Mouse (Mus musculus) adipocyte (in vitro differentiated cells): Measurements from ENCODE around the gene Colgalt1.

Experiments
- DNase-seq: peaks from one replicate; pipeline ENCODE4 v3.0.0-alpha.2; 2016; ENCODE audit warnings: low spot score

Colgalt1 gene

DNA sequence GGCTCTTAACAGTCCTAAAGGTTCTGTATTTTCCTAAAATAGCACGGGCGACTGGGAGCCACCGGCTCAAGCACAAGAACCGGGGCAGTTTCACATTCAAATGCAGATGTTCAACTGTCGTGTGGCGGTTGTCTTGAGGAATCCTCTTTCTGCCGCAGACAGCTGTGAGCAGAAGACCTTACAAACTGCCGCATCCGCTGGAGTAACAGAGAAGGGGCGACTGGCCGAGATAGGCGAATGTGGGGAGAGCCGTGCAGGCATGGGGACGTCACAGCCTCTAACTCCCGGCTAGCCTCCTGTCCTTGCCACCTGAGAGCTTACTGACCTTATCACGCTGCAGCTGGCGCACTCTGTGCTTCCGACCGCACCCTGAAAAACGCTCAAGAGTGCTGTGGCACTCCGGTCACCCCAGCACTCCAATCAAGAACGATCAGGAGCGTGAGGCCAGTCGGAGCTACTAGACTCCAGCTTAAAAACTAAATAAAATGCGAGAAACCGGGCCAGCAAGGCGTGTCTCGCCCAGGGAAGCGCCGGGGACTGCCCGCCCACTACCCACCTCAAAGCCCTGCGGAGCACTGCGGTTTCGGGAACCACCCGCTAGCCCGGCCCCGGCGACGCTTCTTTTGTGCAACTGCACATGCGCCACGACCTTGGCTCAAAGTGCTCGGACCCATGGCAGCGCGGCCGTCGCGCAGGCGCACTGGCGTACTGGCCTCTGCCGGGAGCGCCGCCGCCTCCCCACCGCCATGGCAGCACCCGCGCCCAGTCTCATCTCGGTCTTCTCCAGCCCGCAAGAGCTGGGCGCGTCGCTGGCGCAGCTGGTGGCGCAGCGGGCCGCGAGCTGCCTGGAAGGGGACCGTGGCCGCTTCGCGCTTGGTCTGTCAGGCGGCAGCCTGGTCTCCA lies 19.1 kb upstream of the Colgalt1 start, which contains the start of gene Pgls:
Gene Pgls (plus strand): TSS at position 706 of the 903 bp plus-strand sequence.
- DNase-seq: peak; percentile 96

DNA sequence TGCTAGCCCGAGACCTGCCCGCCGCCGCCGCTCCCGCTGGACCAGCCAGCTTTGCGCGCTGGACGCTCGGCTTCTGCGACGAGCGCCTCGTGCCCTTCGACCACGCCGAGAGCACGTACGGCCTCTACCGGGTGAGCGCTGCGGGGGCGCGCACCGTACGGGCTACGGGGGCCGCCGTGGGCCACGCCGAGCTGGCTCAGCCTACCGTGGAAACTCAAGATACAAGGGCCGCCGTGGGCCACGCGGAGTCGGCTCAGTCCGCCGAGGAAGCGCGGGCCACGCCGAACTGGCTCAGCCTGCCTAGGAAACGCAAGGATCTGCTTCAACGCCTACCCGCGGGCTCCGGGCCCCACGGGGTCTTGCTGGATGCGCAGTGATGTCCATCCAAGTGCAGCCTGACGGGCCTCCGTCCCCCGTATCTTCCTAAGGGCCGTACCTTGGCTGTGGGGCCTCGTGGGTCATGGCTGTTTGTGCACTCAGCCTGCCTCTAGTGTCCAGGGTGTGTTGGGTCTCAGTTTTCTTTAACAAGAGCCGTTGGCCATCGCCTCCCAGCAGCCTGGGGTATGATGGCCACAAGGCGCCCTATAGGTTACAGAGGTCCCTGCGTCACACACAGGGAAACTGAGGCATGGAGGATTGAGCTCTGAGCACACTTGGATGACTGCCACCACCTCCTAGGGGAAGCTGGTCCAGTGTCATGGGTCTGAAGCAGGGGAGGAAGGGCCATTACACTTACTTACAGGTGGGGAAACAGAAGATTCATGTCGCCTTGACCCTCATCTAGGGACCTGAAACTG lies 18.2 kb upstream of the Colgalt1 start:
- DNase-seq: peak; percentile 35

DNA sequence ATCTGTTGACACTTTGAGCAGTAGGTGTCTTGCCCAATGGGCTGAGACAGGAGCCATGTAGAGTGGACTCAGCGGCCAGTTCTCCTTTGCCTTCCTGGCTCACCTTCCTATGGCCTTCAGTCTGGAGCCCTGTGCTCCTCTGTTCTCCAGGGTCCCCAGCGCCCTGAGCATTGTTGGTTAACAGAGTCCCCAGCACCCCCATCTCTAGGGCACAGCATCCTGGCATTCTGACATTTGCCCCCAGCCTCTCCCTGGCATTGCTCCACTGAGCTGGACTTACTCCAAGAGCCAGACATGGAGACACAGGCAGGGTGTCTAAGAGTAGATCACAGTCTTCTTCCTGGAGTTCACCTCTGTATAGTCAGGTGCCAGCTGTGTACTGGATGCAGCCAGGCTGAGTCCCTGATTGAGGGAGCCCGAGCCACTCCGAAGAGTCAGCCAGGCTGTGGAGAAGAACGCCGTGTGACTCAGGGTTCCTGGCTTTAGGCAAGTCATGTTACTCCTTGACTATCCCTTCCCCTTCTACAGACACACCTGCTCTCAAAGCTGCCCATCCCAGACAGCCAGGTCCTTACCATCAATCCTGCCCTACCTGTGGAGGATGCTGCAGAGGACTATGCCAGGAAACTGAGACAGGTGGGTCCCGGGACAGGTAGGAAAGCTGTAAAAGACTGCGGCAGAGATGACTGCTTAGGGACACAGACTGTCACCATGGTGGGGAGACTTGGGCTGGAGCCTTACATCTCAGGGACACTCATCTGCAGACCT lies 17.1 kb upstream of the Colgalt1 start:
- no peak for DNase-seq

DNA sequence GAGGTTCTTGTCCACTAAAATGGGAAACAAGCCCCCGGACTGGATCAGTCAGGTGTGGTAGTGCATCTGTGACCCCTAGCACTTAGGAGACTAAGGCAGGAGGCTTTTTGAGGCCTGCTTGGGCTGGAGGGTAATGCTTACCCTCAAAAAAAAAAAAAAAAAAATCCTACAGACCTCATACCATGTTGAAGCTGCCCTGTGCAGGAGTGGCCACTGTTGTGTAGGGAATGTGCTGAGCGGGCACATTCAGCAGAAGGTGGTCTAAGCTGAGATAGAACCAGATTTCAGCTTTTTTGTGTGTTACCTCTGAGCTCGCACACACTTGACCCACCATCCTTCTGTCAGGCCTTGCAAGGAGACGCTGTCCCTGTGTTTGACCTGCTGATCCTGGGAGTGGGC lies 16.5 kb upstream of the Colgalt1 start:
- DNase-seq: no peak

DNA sequence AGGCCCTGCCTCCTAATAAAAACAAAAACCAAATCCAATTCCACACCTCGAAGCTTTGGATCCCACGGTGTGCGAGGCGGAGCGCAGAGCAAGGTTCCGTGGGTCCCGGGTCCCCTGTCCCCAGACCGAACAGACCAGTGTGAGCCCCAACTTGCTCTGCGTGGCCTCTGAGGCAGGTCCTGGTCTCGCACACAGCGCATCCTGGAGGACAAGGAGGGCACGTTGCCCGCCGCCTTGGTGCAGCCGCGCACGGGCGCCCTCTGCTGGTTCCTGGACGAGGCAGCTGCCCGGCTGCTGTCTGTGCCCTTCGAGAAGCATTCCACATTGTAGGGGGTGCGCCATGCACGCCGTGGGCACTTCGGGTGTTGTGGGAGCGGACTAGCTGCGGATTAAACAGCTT lies 14.9 kb upstream of the Colgalt1 start:
- DNase-seq: peak; percentile 65

DNA sequence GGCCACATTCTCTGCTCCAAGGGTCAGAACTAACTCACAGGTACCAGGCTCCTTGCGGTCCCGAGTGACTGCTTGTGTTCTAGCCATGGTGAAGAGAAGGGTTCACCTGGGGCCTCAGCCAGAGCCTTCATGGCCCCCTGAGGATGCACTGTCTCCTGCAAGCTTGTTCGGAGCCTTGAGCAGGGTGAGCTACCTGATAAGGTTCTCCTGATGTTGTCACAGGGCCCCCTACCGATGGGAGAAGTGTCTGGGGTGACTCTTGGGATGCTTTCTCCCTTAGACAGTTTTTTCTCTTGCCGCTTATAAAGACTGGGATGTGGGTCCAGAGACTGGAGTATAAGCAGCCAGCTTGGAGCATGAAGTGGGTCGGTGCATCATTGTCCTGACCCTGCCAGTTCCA lies 14.4 kb upstream of the Colgalt1 start:
- DNase-seq: no peak

DNA sequence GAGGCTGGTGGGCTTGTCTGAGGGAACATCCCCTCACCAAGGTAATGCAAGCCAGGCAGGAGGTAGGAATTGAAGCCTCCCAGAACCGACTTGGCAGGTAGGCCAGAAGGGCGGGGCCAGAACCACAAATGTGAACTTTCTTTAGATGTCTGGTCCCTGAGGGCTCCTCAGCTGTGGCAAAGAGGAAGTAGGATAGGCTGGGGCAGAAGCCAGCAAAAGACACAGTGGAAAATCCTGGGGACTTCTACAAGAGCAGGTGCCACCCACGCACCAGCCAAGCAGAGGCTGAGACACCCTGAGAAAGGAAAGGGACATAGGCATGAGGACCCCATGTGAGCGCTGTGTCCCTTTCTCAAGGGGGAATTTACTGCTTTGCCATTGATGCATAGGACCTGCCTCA lies 14.0 kb upstream of the Colgalt1 start:
- no peak for DNase-seq

DNA sequence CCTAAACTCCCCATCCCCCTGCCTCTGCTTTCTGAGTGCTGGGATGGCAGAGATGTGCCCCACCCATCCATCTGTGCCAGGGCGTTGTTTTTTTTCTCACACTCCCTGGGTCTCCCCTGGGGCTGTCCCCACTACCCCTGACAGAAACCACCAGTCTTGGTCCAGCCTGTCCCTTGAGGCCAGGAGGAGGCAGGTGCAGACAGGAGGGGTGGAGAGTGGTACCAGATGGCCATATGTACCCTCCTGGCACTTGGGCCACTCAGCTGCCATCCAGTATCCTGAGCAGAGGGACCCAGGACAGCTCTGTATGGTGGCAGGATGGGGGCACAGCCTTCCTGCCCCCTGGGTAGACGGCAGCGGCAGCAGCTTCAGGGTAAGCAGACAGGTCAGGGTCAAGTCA lies 13.3 kb upstream of the Colgalt1 start, which contains the start of gene Fam129c:
Gene Fam129c (plus strand): TSS at position 198 of the 400 bp plus-strand sequence.
- no peak for DNase-seq

DNA sequence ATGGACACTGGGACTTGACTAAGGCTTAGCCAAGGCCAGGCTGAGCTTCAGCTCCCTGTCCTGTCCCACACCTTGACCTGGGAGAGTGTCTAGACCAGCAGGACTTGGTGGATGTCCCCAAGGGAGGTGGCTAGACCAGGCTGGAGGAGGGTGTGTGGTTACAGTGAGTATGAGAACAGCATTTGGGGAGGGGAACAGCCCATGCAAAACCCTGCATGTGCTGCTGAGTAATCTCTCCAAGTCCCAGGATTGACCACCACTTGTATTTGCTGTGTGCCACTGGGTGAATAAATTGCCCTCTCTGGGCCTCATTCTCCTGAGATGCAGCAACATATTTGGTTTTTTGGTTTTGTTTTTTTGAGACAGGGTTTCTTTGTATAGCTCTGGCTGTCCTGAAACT lies 12.4 kb upstream of the Colgalt1 start:
- DNase-seq: no peak

DNA sequence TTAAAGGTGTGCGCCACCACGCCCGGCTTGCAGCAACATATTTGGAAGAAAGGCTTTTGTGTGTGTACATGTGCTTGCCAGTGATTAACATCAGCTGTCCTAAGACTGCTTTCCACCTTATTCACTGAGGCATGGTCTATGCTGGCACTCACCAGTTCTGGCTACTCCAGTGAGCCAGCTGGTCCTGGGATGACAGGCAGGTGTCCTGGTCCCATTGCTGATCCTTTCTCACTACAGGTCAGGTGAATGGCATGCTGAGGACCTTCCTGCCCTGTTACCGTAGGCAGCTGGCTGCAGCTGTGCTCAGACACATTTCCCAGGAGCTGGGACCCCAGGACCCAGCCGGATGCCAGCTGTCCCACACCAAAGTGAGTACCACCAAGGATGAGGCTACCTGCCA lies 12.0 kb upstream of the Colgalt1 start:
- DNase-seq: no peak

DNA sequence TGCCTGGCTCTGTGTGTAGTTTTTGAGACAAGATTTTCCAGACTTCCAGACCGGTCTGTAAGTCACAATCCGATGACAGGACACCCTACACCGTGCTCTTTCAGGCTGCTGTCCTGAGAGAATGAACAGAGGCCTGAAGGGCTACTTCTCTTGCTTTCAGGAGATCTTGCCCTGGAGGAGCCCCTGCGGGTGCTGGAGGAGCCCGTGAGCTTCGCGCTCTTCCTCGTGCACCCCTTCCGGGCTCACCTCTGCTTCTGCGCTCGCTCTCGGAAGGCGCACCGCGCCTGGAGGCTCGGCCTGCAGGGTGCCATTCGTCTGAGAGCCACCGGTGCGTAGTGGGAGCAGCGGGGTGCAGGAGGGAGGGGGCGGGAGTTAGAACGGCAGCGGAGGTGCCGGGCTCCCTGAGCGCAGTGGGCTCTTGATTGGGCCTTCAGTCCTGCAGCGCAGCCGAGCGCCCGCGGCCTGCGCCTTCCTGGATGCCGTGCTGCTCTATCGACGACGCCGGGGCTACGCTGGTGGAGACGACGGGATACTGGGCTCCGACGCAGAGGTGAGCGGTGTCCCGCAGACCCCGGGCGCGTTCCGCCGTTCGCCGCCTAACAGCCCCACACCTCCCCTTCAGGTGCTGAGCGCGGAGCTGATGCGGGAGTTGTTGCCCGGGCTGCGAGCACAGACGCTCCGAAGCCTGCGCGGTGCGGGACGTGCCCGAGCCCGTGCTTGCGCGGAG lies 8.7 kb upstream of the Colgalt1 start:
- DNase-seq: no peak

DNA sequence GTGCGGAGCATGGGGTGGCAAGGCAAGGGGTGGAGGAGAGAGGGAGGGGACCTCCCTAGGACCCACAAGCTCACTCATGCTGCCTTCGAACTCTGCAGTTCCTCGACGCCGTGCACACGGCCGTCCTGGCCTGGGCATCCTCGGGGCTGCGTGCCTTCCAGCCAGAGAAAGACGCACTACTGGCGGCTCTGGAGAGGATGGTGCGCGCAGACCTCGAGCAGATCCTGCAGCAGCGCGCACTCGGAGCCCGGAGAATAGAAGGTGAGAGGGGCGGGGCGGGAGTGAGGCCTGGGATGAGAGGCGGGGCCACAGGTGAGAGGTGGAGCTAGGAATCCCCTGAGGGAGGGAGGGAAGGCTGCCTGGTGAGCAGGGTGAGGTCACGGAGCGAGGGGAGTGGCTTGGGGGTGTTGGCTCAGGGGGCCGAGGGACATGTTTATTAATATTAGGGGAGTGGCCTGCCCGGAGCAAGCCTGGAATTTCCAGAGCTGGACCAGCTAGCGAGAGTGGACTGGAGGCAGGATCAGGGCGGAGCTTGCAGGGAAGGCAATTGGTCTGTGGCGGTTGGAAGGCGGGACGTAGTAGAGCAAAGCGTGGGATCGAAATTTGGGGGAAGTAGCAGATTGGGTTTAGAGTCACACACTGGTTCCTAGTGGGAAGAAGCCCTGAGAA lies 8.0 kb upstream of the Colgalt1 start:
- DNase-seq: no peak

DNA sequence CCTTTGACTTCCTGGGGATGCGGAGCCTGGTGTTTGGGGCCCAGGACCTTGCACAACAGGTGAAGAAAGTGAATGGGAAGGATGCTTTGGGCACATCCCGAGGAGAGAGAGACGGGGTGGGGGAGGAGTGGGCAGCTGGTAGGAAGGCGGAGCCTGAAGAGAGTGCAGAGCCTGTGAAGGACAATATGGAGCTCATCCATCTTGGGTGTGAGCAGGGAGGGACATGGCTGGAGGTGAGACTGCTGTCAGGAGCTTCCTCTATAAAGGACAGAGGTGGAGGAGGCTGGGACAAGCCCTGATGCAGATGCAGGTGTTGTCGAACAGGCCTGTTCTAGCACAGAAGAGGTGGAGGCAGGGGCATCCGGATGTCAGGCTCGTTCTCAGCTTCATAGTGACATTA lies 6.8 kb upstream of the Colgalt1 start:
- DNase-seq: no peak

DNA sequence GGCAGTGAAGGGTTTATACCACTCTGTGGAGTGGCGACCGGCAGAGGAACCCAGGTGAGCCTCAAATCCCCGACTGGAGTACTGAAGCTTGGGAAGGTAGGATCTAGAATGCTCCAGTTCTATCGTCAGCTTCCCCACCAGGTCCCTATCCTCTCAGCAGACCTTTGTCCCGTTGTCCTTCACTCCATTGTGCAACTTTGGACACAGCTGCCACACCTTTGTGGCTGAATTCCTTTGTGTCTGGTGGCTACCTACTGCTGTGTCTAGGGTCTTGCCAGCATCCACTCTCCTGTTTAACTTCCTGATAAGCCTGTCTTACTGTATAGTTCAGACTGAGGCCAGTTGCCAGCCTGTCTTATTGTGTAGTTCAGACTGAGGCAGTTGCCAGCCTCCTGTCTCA lies 1.3 kb downstream of the Colgalt1 start:
- no peak for DNase-seq

DNA sequence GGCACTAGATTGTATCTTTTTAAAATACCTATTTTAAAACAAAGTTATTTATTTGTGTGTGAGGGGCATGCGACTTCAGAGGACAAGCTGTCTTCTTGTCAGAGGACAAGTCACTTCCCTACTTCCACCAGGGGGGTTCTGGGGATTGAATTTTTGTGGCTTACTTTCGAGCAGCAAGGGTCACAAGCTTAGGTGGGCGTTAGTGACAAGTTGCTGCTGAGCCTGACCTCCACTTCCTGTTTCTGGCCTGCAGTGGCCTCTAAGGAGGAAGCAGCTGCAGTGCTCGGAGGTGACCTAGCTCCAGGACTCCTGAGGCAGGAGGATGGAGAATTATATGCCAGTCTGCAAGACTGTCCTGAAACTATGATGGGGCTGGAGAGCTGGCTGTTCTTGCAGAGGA lies 2.6 kb downstream of the Colgalt1 start:
- DNase-seq: no peak

DNA sequence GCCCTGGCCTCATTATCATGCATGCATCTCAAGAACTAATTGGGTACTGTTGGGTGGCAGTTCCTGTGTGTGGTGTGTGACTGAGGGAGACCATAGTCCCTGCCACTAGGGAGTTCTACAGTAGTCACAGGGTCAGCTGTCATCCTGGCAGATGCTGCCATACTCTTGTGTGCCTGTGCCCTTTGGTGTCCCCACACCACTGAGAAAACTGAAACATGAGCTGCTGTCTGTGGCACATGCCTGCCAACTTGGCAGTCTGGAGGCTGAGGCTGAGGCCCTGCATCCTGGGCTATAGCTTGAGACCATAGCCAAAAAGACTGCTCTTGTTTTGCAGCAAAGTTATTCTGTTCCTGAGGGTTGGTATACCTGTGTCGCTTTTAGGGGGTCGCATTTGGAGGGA lies 9.0 kb downstream of the Colgalt1 start:
- no peak for DNase-seq

DNA sequence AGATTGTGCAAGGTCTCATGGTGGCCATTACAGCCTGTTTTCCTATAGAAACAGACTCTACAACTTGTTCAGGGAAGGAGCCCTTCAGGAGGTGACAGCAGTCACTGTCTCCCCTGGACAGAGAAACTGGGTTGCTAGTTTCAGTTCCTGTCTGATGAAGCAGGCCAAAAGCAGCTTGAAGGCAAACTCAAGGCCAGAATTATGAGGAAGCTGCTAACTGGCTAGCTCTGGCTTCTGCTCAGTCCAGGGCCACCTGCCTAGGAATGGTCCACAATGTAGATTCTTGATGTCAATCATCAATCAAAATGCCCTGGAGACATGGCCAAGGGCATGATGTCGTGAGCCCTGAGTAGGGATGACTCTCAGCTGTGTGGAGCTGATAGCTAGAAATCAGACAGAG lies 14.3 kb downstream of the Colgalt1 start:
- no peak for DNase-seq

DNA sequence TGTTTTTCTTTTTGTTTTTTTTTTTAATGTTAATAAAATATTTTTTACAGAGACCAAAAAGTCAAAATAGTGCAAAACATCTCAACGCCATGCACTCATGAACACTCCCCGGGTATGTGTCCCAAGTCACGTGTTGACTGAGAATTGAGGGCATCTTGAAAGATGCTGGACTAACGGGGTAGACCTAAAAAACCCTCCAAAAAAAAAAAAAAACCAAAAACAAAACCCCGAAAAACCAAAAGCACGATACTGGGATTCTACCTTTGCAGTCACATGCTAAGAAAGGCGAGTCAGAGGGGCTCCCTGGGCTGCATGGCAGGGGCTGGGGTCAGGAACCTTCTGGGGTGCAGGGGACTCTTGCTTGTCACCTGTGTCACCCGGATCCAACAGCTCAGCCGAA lies 16.0 kb downstream of the Colgalt1 start:
- no peak for DNase-seq

DNA sequence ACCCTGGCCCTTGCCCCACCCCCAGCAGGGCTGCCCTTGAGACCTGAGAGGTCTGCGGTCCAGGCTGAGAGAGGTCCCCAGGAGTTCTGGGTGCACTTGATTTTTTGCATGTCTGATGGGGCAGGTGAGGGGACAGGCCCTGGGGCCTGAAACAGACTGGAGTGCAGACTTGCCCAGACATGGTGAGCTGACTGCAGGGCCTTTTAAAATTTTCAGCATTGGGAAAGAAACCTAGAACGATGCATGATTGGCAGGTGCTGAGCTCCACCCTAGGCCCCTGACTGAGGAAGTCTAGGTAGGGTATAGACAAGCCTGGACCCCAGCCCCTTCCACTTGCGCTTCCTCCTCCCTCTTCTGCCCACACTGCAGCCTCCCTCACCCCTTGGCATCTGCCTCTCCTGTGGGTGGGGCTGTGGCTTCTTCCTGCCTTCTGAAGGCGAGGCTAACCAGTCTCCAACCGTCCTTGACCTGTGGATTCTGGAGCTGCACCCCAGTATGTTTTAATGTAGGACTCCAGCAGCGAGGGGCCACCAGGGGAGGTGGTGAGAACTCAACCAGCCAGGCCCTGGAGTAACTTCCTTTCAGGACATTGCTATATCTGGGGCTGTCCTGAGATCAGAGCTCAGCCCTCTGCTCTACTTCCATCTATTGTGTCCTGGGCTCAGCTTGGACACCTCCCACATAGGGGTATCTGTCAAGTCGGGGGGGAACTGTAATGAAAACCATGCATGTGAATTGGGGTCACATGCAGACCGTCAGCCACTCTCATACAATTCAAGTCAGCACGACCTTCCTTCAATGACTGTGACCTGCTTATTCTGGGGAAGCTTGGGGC lies 16.7 kb downstream of the Colgalt1 start:
- DNase-seq: no peak

DNA sequence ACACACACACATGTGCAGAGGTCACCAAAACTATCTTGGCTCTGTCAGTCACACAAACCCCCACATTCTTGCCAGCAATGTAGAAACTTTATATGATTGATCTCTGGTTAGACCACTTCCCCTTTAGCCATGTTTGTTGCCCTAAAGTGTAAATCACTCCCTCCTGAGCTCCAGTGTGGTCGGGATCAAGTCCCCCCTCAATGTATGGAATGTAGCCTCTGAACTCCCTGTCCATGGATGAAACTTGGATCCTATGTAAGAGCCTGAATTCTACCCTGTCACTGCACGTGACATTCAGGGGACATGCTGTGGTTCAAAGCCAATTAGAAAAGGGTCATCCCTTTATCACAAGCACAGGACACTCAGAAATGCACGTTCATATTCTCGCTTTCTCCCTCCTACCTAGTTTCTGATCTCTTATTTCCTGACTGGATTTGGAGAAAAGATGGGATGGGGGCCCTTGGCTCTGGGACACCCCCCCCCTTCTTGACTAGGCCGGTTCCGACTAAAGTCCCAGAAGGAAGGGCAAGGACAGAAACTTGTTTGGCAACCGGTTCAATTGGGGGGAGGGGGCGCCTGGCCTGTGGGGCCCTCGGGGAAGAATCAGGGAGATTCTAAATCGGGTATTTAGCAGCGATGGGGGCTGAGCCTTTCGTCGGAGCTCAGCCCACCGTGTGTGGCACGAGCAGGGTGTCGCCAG lies 17.7 kb downstream of the Colgalt1 start:
- DNase-seq: no peak
